In genomic region chr17:64621649-64622351, GRCm38 (mm10) we compare ENCODE assay signal across 10 mouse cellular contexts. TPM values are rescaled to one million over a fixed set of nuclear protein-coding genes. Genes with fewer than 3 reads are reported as not detected.
DNase-seq lines count a peak whose midpoint lies in the region; ATAC-seq and TF ChIP-seq lines count a peak whose summit lies in the region.
"Had no signal": no experiment of that assay in that cellular context is flagged by ENCODE, and none has a peak within 500 bp of the region (broad histone marks: within the 10 kb centered on the region; RNA-seq: fewer than 3 reads in every experiment).

No protein-coding gene starts in this region.

- no peak for TF ChIP-seq CTCF in spleen, adult 2 months (IDR thresholded peaks at IDR 0.05; ENCODE audit: extremely low read depth, insufficient read depth, insufficient read length, insufficient replicate concordance)
- no peak for TF ChIP-seq CTCF in small intestine, adult 2 months (IDR thresholded peaks at IDR 0.05; ENCODE audit: extremely low read depth, insufficient read length, insufficient replicate concordance, low read depth, low read length)

- no peak for TF ChIP-seq POLR2A in spleen, adult 2 months (IDR thresholded peaks at IDR 0.05; ENCODE audit: low read depth, low read length)
- no peak for TF ChIP-seq POLR2A in small intestine, adult 2 months (IDR thresholded peaks at IDR 0.05; ENCODE audit: low read depth, low read length)

- WGBS in hindbrain, embryonic 14.5 days = 80% methylated on average over 9 of the region's 9 CpGs
- WGBS in hindbrain, embryonic 16.5 days = 75% methylated on average over 9 of the region's 9 CpGs
- 62% methylated on average over 9 of the region's 9 CpGs for WGBS in spleen, adult 2 months
- 68% methylated on average over 9 of the region's 9 CpGs for WGBS in small intestine, adult 2 months
- WGBS in neural tube, embryonic 15.5 days = 85% methylated on average over 9 of the region's 9 CpGs

- H3K27ac ChIP-seq in hindbrain, embryonic 14.5 days = peak overlapping the region; percentile 24; the same call in 1 of the 2 replicates
- H3K27ac ChIP-seq in hindbrain, embryonic 16.5 days (ENCODE audit: low read depth, low read length) = no peak overlapping the region
- no peak overlapping the region for H3K27ac ChIP-seq in spleen, adult 2 months (ENCODE audit: insufficient read depth, low read length)
- H3K27ac ChIP-seq in small intestine, adult 2 months (ENCODE audit: insufficient read depth, low read depth, low read length) = peak overlapping the region; percentile 81
- no peak overlapping the region for H3K27ac ChIP-seq in neural tube, embryonic 15.5 days (replicated peaks)
- H3K27ac ChIP-seq: midbrain, embryonic 13.5 days had no signal

- H3K9me3 ChIP-seq in hindbrain, embryonic 14.5 days (ENCODE audit: control insufficient read depth, low read length) = no peaks in the 10 kb centered on the region
- no peaks in the 10 kb centered on the region for H3K9me3 ChIP-seq in hindbrain, embryonic 16.5 days (ENCODE audit: control insufficient read depth, low read length)
- H3K9me3 ChIP-seq in neural tube, embryonic 15.5 days (replicated peaks) = no peaks in the 10 kb centered on the region
- H3K9me3 ChIP-seq: midbrain, embryonic 13.5 days had no signal

- no peak for DNase-seq in hindbrain, embryonic 14.5 days (ENCODE audit: low spot score)
- no peak for DNase-seq in spleen, adult 2 months (ENCODE audit: low read depth in 1 of 2, low spot score in 2 of 2)
- no peak for DNase-seq in spleen, postnatal 36 days (ENCODE audit: low spot score in 2 of 2)
- no peak for DNase-seq in cerebellum, adult 9-11 months
- DNase-seq: right cerebral cortex, postnatal 25 days had no signal

- peaks cover 9% of the 10 kb centered on the region; the same call in 1 of the 2 replicates for H3K36me3 ChIP-seq in hindbrain, embryonic 14.5 days (replicated peaks; ENCODE audit: control insufficient read depth, insufficient read depth)
- H3K36me3 ChIP-seq in hindbrain, embryonic 16.5 days (ENCODE audit: control insufficient read depth, insufficient read depth, low read length) = no peaks in the 10 kb centered on the region
- H3K36me3 ChIP-seq in spleen, adult 2 months (ENCODE audit: control insufficient read depth, insufficient read depth, low read length) = peaks cover 15% of the 10 kb centered on the region
- peaks cover 19% of the 10 kb centered on the region for H3K36me3 ChIP-seq in small intestine, adult 2 months (ENCODE audit: control insufficient read depth, insufficient read depth, low read length)
- H3K36me3 ChIP-seq in neural tube, embryonic 15.5 days = 0 out of 2 replicates have a peak, but pooled peaks cover 5% of the 10 kb centered on the region

- no peak for ATAC-seq in hindbrain, embryonic 14.5 days (ENCODE audit: low FRiP score)
- no peak for ATAC-seq in hindbrain, embryonic 16.5 days
- peak; percentile 69 for ATAC-seq in inflammation-experienced regulatory T-cells, adult 6 months
- no peak for ATAC-seq in neural tube, embryonic 15.5 days (ENCODE audit: low FRiP score)

- no peak overlapping the region; the same call in 1 of the 2 replicates for H3K4me2 ChIP-seq in hindbrain, embryonic 14.5 days (replicated peaks)
- no peak overlapping the region for H3K4me2 ChIP-seq in hindbrain, embryonic 16.5 days (ENCODE audit: low read length)
- H3K4me2 ChIP-seq in neural tube, embryonic 15.5 days = no peak overlapping the region
- H3K4me2 ChIP-seq: midbrain, embryonic 13.5 days had no signal

- no peak overlapping the region for H3K4me3 ChIP-seq in hindbrain, embryonic 14.5 days (replicated peaks; ENCODE audit: low read length)
- no peak overlapping the region for H3K4me3 ChIP-seq in hindbrain, embryonic 16.5 days (ENCODE audit: low read length)
- H3K4me3 ChIP-seq in spleen, adult 2 months (ENCODE audit: extremely low read depth, insufficient read depth, insufficient read length) = peak overlapping the region; percentile 5; the same call in 1 of the 2 replicates
- peak overlapping the region; percentile 44 for H3K4me3 ChIP-seq in small intestine, adult 2 months (ENCODE audit: low read depth, low read length)
- H3K4me3 ChIP-seq in neural tube, embryonic 15.5 days (replicated peaks) = no peak overlapping the region
- H3K4me3 ChIP-seq: midbrain, embryonic 13.5 days had no signal

- H3K9ac ChIP-seq in hindbrain, embryonic 14.5 days = no peak overlapping the region
- H3K9ac ChIP-seq in hindbrain, embryonic 16.5 days (ENCODE audit: low read depth, low read length) = no peak overlapping the region
- H3K9ac ChIP-seq in neural tube, embryonic 15.5 days (replicated peaks) = no peak overlapping the region
- H3K9ac ChIP-seq: midbrain, embryonic 13.5 days had no signal

- peaks cover 7% of the 10 kb centered on the region for H3K4me1 ChIP-seq in hindbrain, embryonic 14.5 days (replicated peaks; ENCODE audit: control insufficient read depth, insufficient read depth, low read length)
- peaks cover 6% of the 10 kb centered on the region for H3K4me1 ChIP-seq in hindbrain, embryonic 16.5 days (ENCODE audit: control insufficient read depth, insufficient read depth, low read depth, low read length)
- H3K4me1 ChIP-seq in spleen, adult 2 months (ENCODE audit: control insufficient read depth, insufficient read depth, insufficient read length) = peaks cover 21% of the 10 kb centered on the region; the same call in 1 of the 2 replicates
- peaks cover 15% of the 10 kb centered on the region; the same call in 1 of the 2 replicates for H3K4me1 ChIP-seq in small intestine, adult 2 months (ENCODE audit: control insufficient read depth, insufficient read depth, insufficient read length, low read length)
- peaks cover 13% of the 10 kb centered on the region for H3K4me1 ChIP-seq in neural tube, embryonic 15.5 days

- H3K27me3 ChIP-seq in hindbrain, embryonic 14.5 days (ENCODE audit: control insufficient read depth, insufficient read depth, low read length) = no peaks in the 10 kb centered on the region
- H3K27me3 ChIP-seq in hindbrain, embryonic 16.5 days (replicated peaks; ENCODE audit: control insufficient read depth, insufficient read depth, low read length) = no peaks in the 10 kb centered on the region
- no peaks in the 10 kb centered on the region for H3K27me3 ChIP-seq in spleen, adult 2 months (ENCODE audit: control insufficient read depth, insufficient read depth, low read length)
- H3K27me3 ChIP-seq in small intestine, adult 2 months (ENCODE audit: control insufficient read depth, insufficient read depth, low read length) = no peaks in the 10 kb centered on the region
- H3K27me3 ChIP-seq in neural tube, embryonic 15.5 days (replicated peaks) = no peaks in the 10 kb centered on the region
- H3K27me3 ChIP-seq: midbrain, embryonic 13.5 days had no signal

RNA-seq across cellular contexts. Expression of gene Man2a1, which starts 21.3 kb away (rescaled TPM):
- 5.3 and 5.5 TPM in 2 replicates for polyA plus RNA-seq in hindbrain, embryonic 14.5 days (2014; fragmentation: Nextera tagmentation; extraction: Ambion mirVana)
- polyA plus RNA-seq in hindbrain, embryonic 16.5 days (2015; fragmentation: Nextera tagmentation; extraction: Ambion mirVana) = 4.1 and 5.3 TPM in 2 replicates
- polyA plus RNA-seq in spleen, adult 2 months (2012; rRNA removed) = 10.6 and 11.7 TPM in 2 replicates
- polyA plus RNA-seq in inflammation-experienced regulatory T-cells, adult 6 months (2017; shearing (Covaris generic)) = 10 to 100 TPM; 11.7 to 13.1 (median 12.1) TPM
- polyA plus RNA-seq in small intestine, adult 2 months (2012; rRNA removed) = 4.8 and 6.7 TPM in 2 replicates
- 5.4 and 9.0 TPM in 2 replicates for polyA plus RNA-seq in neural tube, embryonic 15.5 days (2015; fragmentation: Nextera tagmentation; extraction: Ambion mirVana)

Comparison
In these comparisons a context has a peak if more than half of its experiments do, and no peak if none do; other contexts are left out.
1. H3K27ac ChIP-seq: peak in hindbrain, embryonic 14.5 days (single experiment) and small intestine, adult 2 months (single experiment); none in hindbrain, embryonic 16.5 days (single experiment), spleen, adult 2 months (single experiment) and neural tube, embryonic 15.5 days (single experiment).
2. H3K4me3 ChIP-seq: peak in spleen, adult 2 months (single experiment) and small intestine, adult 2 months (single experiment); none in hindbrain, embryonic 14.5 days (single experiment), hindbrain, embryonic 16.5 days (single experiment) and neural tube, embryonic 15.5 days (single experiment).